Mouse (Mus musculus) embryonic fibroblast, embryonic 13.5 days (primary cell): ENCODE results near the gene Nat9. TPM values are rescaled to one million over a fixed set of nuclear protein-coding genes. Genes with fewer than 3 reads are reported as not detected.

Experiments used
- H3K27ac ChIP-seq: 2 replicates; pipeline ENCODE4 v1.5.1; 2012; ENCODE audit warnings: low read length, control low read depth, inconsistent platforms; ENCODE audit not compliant: insufficient read depth
- H3K4me1 ChIP-seq: 2 replicates; pipeline ENCODE4 v1.6.1; 2011; ENCODE audit warnings: low read length; ENCODE audit not compliant: control insufficient read depth, insufficient read depth
- H3K4me3 ChIP-seq: 2 replicates; pipeline ENCODE4 v1.5.1; 2011; ENCODE audit warnings: mild to moderate bottlenecking, control low read depth, low read length; ENCODE audit not compliant: insufficient read depth
- CTCF ChIP-seq: IDR thresholded peaks from 2 replicates; pipeline ENCODE4 v1.5.1; 2011; ENCODE audit warnings: mild to moderate bottlenecking, control low read depth, low read length, moderate library complexity, borderline replicate concordance; ENCODE audit not compliant: insufficient read depth
- POLR2A ChIP-seq: IDR thresholded peaks from 2 replicates; pipeline ENCODE4 v1.6.1; 2011; ENCODE audit warnings: low read depth, mild to moderate bottlenecking, control low read depth, low read length, moderate library complexity
- polyA plus RNA-seq: library from polyadenylated mRNA; stranded (reverse); fragments of >200 nt; gene quantifications from 2 replicates; pipeline ENCODE4 v1.2.4, GENCODE M21; 2011; ENCODE audit warnings: low read depth; ENCODE audit not compliant: missing spikeins, insufficient read length

Gene Nat9
- polyA plus RNA-seq, 1 experiment, result 13.3 TPM

DNA sequence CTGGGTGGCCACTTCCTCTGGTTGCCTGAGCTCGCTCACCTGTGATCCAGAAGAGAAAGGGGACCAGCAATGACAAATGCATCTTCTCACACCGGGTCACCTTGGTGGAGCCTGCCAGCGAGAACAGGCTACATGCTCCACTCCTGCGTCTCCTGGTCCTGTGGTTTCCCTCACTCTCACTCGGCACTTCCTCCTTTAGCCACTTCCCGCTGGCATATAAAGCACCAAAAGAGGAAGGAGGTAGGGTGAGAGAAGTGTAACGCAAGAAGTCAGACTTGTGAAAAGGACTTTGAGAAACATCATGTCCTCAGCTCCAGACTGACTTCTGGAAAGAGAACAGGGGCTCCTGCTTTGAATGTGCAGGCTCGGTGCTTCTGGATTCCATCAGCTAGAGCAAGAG, 53.9 kb downstream of the Nat9 start, which contains the start of gene Cd300lf:
Cd300lf (minus strand) TSS at position 193 of the 400 bp plus-strand sequence.
- no peak within 1 kb of the TSS for H3K4me3 ChIP-seq

More for the DNA sequence above, 53.9 kb downstream of the Nat9 start, which contains the start of gene Cd300lf:
- no peak within 1 kb of the TSS for H3K27ac ChIP-seq
- H3K4me1 ChIP-seq, result no peaks in the 10 kb centered on the region
- no peak for TF ChIP-seq CTCF
- TF ChIP-seq POLR2A, result no peak

Other genes with a start within 250 kb of the Nat9 start
- gene Cd300c, start 218.7 kb downstream of the Nat9 start, polyA plus RNA-seq, result not detected in 2 replicates
- gene Cd300ld, start 197.9 kb downstream of the Nat9 start, polyA plus RNA-seq, result 0.18 and 0.58 TPM in 2 replicates
- gene Cd300c2, start 186.0 kb downstream of the Nat9 start, polyA plus RNA-seq, result 0.67 TPM in 1 of 2 replicates, not detected in the other
- gene Cd300ld2, start 171.7 kb downstream of the Nat9 start, polyA plus RNA-seq, result not detected in 2 replicates
- not detected in 2 replicates for gene Cd300ld4, start 160.8 kb downstream of the Nat9 start, polyA plus RNA-seq
- gene Cd300ld5, start 150.1 kb downstream of the Nat9 start, polyA plus RNA-seq, result not detected in 2 replicates
- gene Cd300ld3, start 139.4 kb downstream of the Nat9 start, polyA plus RNA-seq, result 1.2 TPM in 1 of 2 replicates, not detected in the other
- gene Cd300e, start 125.7 kb downstream of the Nat9 start, polyA plus RNA-seq, result not detected in 2 replicates
- 0.32 and 0.35 TPM in 2 replicates for gene Rab37, start 96.4 kb downstream of the Nat9 start, polyA plus RNA-seq
- gene Cd300lf, start 53.9 kb downstream of the Nat9 start, polyA plus RNA-seq, result 0.81 TPM in 1 of 2 replicates, not detected in the other
- 22.3 and 23.4 TPM in 2 replicates for gene Slc9a3r1, start 24.5 kb downstream of the Nat9 start, polyA plus RNA-seq
- 11.6 and 13.3 TPM in 2 replicates for gene Tmem104, start 372 bp downstream of the Nat9 start, polyA plus RNA-seq
- not detected in 2 replicates for gene Grin2c, start 79.4 kb upstream of the Nat9 start, polyA plus RNA-seq
- 4.1 and 6.4 TPM in 2 replicates for gene Fdxr, start 89.2 kb upstream of the Nat9 start, polyA plus RNA-seq
- 0.15 TPM in 1 of 2 replicates, not detected in the other for gene Fads6, start 109.8 kb upstream of the Nat9 start, polyA plus RNA-seq
- not detected in 2 replicates for gene Otop2, start 119.3 kb upstream of the Nat9 start, polyA plus RNA-seq
- 0.15 TPM in 1 of 2 replicates, not detected in the other for gene Ush1g, start 134.2 kb upstream of the Nat9 start, polyA plus RNA-seq
- gene Otop3, start 146.9 kb upstream of the Nat9 start, polyA plus RNA-seq, result not detected in 2 replicates
- 3.2 and 5.9 TPM in 2 replicates for gene Hid1, start 179.9 kb upstream of the Nat9 start, polyA plus RNA-seq
- 24.2 and 29.5 TPM in 2 replicates for gene Cdr2l, start 194.1 kb upstream of the Nat9 start, polyA plus RNA-seq
- 35.3 and 46.6 TPM in 2 replicates for gene Mrpl58, start 215.9 kb upstream of the Nat9 start, polyA plus RNA-seq
- gene Atp5h, start 232.1 kb upstream of the Nat9 start, polyA plus RNA-seq, result 334 and 405 TPM in 2 replicates
- gene Kctd2, start 232.3 kb upstream of the Nat9 start, polyA plus RNA-seq, result 15.9 and 18.2 TPM in 2 replicates